Mouse (Mus musculus): ENCODE measurements around the gene Erc1. TPM values are rescaled to one million over a fixed set of nuclear protein-coding genes. Genes with fewer than 3 reads are reported as not detected.
"Not testable (repeated sequence)": the region's sequence is repeated elsewhere in the genome, so short reads cannot be mapped to it uniquely, and the experiment has no call there.

Erc1 gene
- polyA plus RNA-seq, 1 experiment: 34.1 TPM

GRCm38 (mm10) chr6:119674811-119675209, 173.2 kb downstream of the Erc1 start:
- Histone ChIP-seq H3K4me3 (ENCODE audit: insufficient read depth, low read length) (no peak overlapping the region), H3K4me1 (ENCODE audit: control insufficient read depth, insufficient read depth, low read length) (no peaks in the 10 kb centered on the region), H3K27ac (ENCODE audit: insufficient read depth, low read length) (no peak overlapping the region)
- no peak for TF ChIP-seq CTCF (IDR thresholded peaks at IDR 0.05; ENCODE audit: borderline replicate concordance, insufficient read depth, low read length)
- no peak for TF ChIP-seq POLR2A (IDR thresholded peaks at IDR 0.05; ENCODE audit: low read depth, low read length)

GRCm38 (mm10) chr6:119674201-119674810, 173.7 kb downstream of the Erc1 start:
- Histone ChIP-seq H3K27ac (ENCODE audit: insufficient read depth, low read length) (no peak overlapping the region), H3K4me1 (ENCODE audit: control insufficient read depth, insufficient read depth, low read length) (no peaks in the 10 kb centered on the region), H3K4me3 (ENCODE audit: insufficient read depth, low read length) (no peak overlapping the region)
- TF ChIP-seq POLR2A (IDR thresholded peaks at IDR 0.05; ENCODE audit: low read depth, low read length): no peak

DNA sequence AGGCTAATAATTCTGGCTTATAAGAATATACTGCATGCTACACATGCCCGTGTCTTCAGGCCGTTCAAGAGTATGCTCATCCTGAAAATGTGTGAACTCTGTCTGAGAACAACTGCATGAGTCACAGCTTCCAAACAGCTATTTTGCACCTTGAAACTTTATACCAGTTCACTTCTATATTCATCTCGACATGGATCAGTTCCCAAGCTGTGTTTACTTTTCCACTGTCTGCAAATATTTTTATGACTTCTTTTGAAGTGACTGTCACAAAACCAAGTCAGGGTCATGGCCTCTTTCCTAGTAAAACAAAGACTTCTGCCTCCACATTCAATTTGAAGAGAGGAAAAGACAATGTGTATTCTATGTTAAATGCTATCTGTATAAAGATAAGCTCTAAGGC, 178.2 kb downstream of the Erc1 start:
- TF ChIP-seq POLR2A (IDR thresholded peaks at IDR 0.05; ENCODE audit: low read depth, low read length) (no peak), CTCF (IDR thresholded peaks at IDR 0.05; ENCODE audit: borderline replicate concordance, insufficient read depth, low read length) (no peak)
- Histone ChIP-seq H3K27ac (ENCODE audit: insufficient read depth, low read length) (no peak overlapping the region), H3K4me3 (ENCODE audit: insufficient read depth, low read length) (no peak overlapping the region), H3K4me1 (ENCODE audit: control insufficient read depth, insufficient read depth, low read length) (no peaks in the 10 kb centered on the region)

GRCm38 (mm10) chr6:119662936-119663335, 185.0 kb downstream of the Erc1 start:
- TF ChIP-seq POLR2A (IDR thresholded peaks at IDR 0.05; ENCODE audit: low read depth, low read length) (no peak), CTCF (IDR thresholded peaks at IDR 0.05; ENCODE audit: borderline replicate concordance, insufficient read depth, low read length) (no peak)
- Histone ChIP-seq H3K27ac (ENCODE audit: insufficient read depth, low read length) (no peak overlapping the region), H3K4me3 (ENCODE audit: insufficient read depth, low read length) (no peak overlapping the region), H3K4me1 (ENCODE audit: control insufficient read depth, insufficient read depth, low read length) (no peaks in the 10 kb centered on the region)

DNA sequence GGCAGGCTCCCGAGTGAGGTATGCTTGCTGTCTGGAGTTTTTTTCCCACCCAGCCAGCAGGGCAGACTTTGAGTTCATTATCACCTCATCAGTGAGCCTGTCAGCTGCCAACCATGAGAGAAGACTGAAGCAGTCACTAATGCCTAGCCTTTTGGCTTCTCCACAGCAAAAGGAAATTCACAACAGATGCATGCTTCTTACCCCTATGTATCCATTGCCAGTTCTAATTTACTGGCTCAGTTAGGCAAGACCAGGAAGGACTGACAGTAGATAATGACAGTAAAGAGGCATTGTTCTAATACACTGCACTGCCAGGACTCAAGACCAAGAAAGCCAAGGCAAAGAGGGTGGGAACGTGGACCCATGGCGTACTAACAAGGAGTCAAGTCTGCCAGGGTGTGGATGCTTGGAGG, 186.9 kb downstream of the Erc1 start:
- Histone ChIP-seq H3K4me1 (ENCODE audit: control insufficient read depth, insufficient read depth, low read length) (no peaks in the 10 kb centered on the region), H3K27ac (ENCODE audit: insufficient read depth, low read length) (no peak overlapping the region), H3K4me3 (ENCODE audit: insufficient read depth, low read length) (no peak overlapping the region)
- TF ChIP-seq CTCF (IDR thresholded peaks at IDR 0.05; ENCODE audit: borderline replicate concordance, insufficient read depth, low read length) (no peak), POLR2A (IDR thresholded peaks at IDR 0.05; ENCODE audit: low read depth, low read length) (no peak)

GRCm38 (mm10) chr6:119658441-119658840, 189.5 kb downstream of the Erc1 start:
- Histone ChIP-seq H3K27ac (ENCODE audit: insufficient read depth, low read length) (no peak overlapping the region), H3K4me3 (ENCODE audit: insufficient read depth, low read length) (no peak overlapping the region), H3K4me1 (ENCODE audit: control insufficient read depth, insufficient read depth, low read length) (no peaks in the 10 kb centered on the region)
- TF ChIP-seq POLR2A (IDR thresholded peaks at IDR 0.05; ENCODE audit: low read depth, low read length): no peak
- TF ChIP-seq CTCF (IDR thresholded peaks at IDR 0.05; ENCODE audit: borderline replicate concordance, insufficient read depth, low read length): no peak

DNA sequence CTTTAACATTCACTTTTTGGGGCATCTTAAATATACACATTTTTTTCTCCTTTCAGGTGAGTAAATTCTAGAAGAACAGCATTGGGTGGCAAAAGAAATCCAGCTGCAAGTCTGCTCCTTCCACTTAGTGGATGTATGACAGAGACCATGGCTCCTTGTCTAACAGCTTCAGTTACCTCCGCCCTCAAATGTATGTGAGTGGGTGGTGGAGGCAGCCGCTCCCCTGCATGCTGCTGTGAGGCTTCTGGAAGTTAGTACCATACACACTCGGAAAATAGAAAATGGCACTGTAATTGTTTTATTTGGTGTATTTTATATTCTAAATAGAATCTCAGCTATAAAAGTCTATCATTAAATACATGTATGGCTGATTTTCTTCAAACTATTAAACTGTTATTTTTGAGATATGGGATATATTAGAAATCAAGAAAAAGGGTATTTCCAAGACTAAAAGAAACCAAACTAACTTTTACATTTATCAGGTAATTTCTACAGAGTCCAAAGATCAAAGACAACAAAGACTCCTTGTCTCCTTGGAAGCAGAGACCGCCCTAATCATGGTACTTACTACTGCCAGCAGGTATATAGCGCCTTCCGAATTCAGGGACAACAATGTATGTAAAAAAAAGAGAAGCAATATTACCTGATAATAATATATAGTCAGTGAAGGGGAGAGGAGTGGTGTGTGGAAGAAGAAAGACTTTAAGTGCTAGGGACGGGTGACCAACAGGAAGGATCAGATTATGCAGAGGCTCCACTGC, 190.4 kb downstream of the Erc1 start:
- no peaks in the 10 kb centered on the region for H3K4me1 ChIP-seq (ENCODE audit: control insufficient read depth, insufficient read depth, low read length)
- no peak overlapping the region for H3K4me3 ChIP-seq (ENCODE audit: insufficient read depth, low read length)
- TF ChIP-seq POLR2A (IDR thresholded peaks at IDR 0.05; ENCODE audit: low read depth, low read length) (no peak), CTCF (IDR thresholded peaks at IDR 0.05; ENCODE audit: borderline replicate concordance, insufficient read depth, low read length) (no peak)
- H3K27ac ChIP-seq (ENCODE audit: insufficient read depth, low read length): no peak overlapping the region

DNA sequence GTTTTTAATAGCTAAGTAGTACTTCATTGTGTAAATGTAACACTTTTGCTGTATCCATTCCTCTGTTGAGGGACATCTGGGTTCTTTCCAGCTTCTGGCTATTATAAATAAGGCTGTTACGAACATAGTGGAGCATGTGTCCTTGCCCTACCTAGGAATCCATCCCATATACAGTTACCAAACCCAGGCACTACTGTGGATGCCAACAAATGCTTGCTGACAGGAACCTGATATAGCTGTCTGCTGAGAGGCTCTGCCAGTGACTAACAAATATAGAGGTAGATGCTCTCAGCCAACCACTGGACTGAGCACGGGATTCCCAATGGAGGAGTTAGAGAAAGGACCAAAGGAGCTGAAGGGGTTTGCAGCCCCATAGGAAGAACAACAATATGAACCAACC, 193.2 kb downstream of the Erc1 start:
- H3K4me1 ChIP-seq (ENCODE audit: control insufficient read depth, insufficient read depth, low read length); H3K4me3 ChIP-seq (ENCODE audit: insufficient read depth, low read length); H3K27ac ChIP-seq (ENCODE audit: insufficient read depth, low read length): not testable (repeated sequence)

DNA sequence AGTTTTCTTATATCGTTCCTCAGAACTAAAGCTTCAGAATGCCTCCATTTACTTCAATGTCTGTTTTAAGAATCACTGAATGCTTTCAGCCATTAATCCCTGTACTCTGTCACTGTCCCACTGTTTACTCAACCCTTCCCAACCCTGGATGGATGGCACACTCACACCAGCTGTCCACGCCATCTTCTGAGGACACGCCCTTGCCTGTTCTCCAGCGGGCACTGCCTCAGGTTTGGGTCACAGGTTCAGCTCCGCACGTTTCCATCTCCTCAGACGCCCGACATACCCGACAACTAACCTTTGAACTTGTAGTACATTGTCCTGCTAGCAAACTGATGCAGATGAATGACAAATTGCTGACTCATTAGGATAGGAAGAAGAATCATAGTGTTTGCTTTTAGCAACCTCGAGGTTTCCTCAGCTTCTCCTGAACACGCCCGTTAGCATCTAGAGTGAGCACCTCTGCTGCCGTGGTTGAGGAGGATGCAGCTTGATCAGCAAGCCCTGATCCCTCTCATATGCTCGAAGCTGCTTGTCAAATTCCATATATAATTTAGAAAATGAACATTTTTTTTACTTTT, 204.0 kb downstream of the Erc1 start:
- TF ChIP-seq POLR2A (IDR thresholded peaks at IDR 0.05; ENCODE audit: low read depth, low read length) (no peak), CTCF (IDR thresholded peaks at IDR 0.05; ENCODE audit: borderline replicate concordance, insufficient read depth, low read length) (no peak)
- peaks cover 6% of the 10 kb centered on the region for H3K4me1 ChIP-seq (ENCODE audit: control insufficient read depth, insufficient read depth, low read length)
- H3K27ac ChIP-seq (ENCODE audit: insufficient read depth, low read length): no peak overlapping the region
- H3K4me3 ChIP-seq (ENCODE audit: insufficient read depth, low read length): no peak overlapping the region

- TF ChIP-seq POLR2A (IDR thresholded peaks at IDR 0.05; ENCODE audit: low read depth, low read length) (no peak), CTCF (IDR thresholded peaks at IDR 0.05; ENCODE audit: borderline replicate concordance, insufficient read depth, low read length) (no peak)
- peaks cover 4% of the 10 kb centered on the region for H3K4me1 ChIP-seq (ENCODE audit: control insufficient read depth, insufficient read depth, low read length)
- no peak overlapping the region for H3K4me3 ChIP-seq (ENCODE audit: insufficient read depth, low read length)
- H3K27ac ChIP-seq (ENCODE audit: insufficient read depth, low read length): no peak overlapping the region
Observed at GRCm38 (mm10) chr6:119643178-119643728, 204.7 kb downstream of the Erc1 start.

All from embryonic fibroblast, embryonic 13.5 days (primary cell).